Mouse (Mus musculus) heart, adult 2 months (tissue): ENCODE results near the gene Sema5a. TPM values are rescaled to one million over a fixed set of nuclear protein-coding genes. Genes with fewer than 3 reads are reported as not detected.

Experiments
- DNase-seq, 2 experiments: peaks; one replicate each; pipeline ENCODE4 v3.0.0; 2021
- H3K27ac ChIP-seq: fragments of 200-600 bp; 2 replicates; pipeline ENCODE4 v1.8.1; 2022
- H3K27me3 ChIP-seq: fragments of 200-500 bp; 2 replicates; pipeline ENCODE4 v1.6.1; 2012; ENCODE audit warnings: mild to moderate bottlenecking, low read length, inconsistent platforms, mixed read lengths; ENCODE audit not compliant: control insufficient read depth, insufficient read depth
- H3K36me3 ChIP-seq: fragments of 200-500 bp; 2 replicates; pipeline ENCODE4 v1.6.1; 2012; ENCODE audit warnings: low read length, inconsistent platforms; ENCODE audit not compliant: control insufficient read depth, insufficient read depth
- H3K4me1 ChIP-seq: fragments of 200-500 bp; 2 replicates; pipeline ENCODE4 v1.6.1; 2011; ENCODE audit warnings: low read length; ENCODE audit not compliant: control insufficient read depth, insufficient read depth
- H3K4me3 ChIP-seq: fragments of 200-600 bp; 2 replicates; pipeline ENCODE4 v1.8.1; 2022
- H3K79me2 ChIP-seq: fragments of 200-500 bp; replicated peaks from 2 replicates; pipeline ENCODE4 v1.6.1; 2012; ENCODE audit warnings: mild to moderate bottlenecking, inconsistent platforms, low read length, moderate library complexity, mixed read lengths; ENCODE audit not compliant: control insufficient read depth, insufficient read depth
- H3K9ac ChIP-seq: fragments of 200-500 bp; 2 replicates; pipeline ENCODE4 v1.6.1; 2012; ENCODE audit warnings: low read depth, mild to moderate bottlenecking, control low read depth, inconsistent platforms, low read length, mixed read lengths
- CTCF ChIP-seq: fragments of 200-600 bp; IDR thresholded peaks from 2 replicates; pipeline ENCODE4 v1.8.1; 2022; ENCODE audit warnings: antibody characterized with exemption, mild to moderate bottlenecking, moderate library complexity
- EP300 ChIP-seq: fragments of 200-500 bp; IDR thresholded peaks from 2 replicates; pipeline ENCODE4 v1.6.1; 2011; ENCODE audit warnings: low read depth, low read length, control low read depth; ENCODE audit not compliant: insufficient read depth
- POLR2A ChIP-seq: fragments of 200-500 bp; IDR thresholded peaks from 2 replicates; pipeline ENCODE4 v1.6.1; 2011; ENCODE audit warnings: mild to moderate bottlenecking, low read depth, low read length, control low read depth; ENCODE audit not compliant: insufficient read depth
- WGBS: fragments of 180-500 bp; shearing (Covaris S2); methylation state at CpG from one replicate; pipeline ENCODE4 v1.1.7; 2018; 5-methylcytosine and 5-hydroxymethylcytosine counted together
- intact Hi-C: fragments of 180-260 bp; cut with DNase I; formaldehyde crosslinking; loops from one replicate; pipeline ENCODE4 v1.15.1; 2025
- polyA plus RNA-seq: library from polyadenylated mRNA; depleted of rRNA; stranded (reverse); fragments of >200 nt; gene quantifications from 2 replicates; pipeline ENCODE4 v1.2.3, GENCODE M21; 2012
- total RNA-seq, 2 experiments: library from RNA; stranded (reverse); gene quantifications; 2 replicates each; pipeline ENCODE4 v1.2.3; 2021

Sema5a gene
- total and polyA plus RNA-seq, 3 experiments: 1.8 to 10.6 (median 7.9) TPM

GRCm38 (mm10) chr15:32233451-32233850, 11.2 kb upstream of the Sema5a start:
- 93% methylated on average over 1 of the region's 1 CpGs for WGBS
- Histone ChIP-seq H3K79me2 (no peaks in the 10 kb centered on the region), H3K4me3 (no peak overlapping the region), H3K36me3 (no peaks in the 10 kb centered on the region; the same call in 1 of the 2 replicates), H3K27me3 (no peaks in the 10 kb centered on the region), H3K27ac (no peak overlapping the region), H3K9ac (no peak overlapping the region), H3K4me1 (no peaks in the 10 kb centered on the region)
- intact Hi-C loops: no loop called here
- TF ChIP-seq CTCF: no peak
- TF ChIP-seq EP300: no peak
- no peak for TF ChIP-seq POLR2A
- no peak for DNase-seq

GRCm38 (mm10) chr15:32239099-32239498, 5.5 kb upstream of the Sema5a start:
- H3K4me1 ChIP-seq: no peaks in the 10 kb centered on the region; the same call in 1 of the 2 replicates
- H3K79me2 ChIP-seq: no peaks in the 10 kb centered on the region
- TF ChIP-seq EP300 (no peak), CTCF (no peak), POLR2A (no peak)
- no peak for DNase-seq
- 89% methylated on average over 2 of the region's 2 CpGs for WGBS
- no peak overlapping the region for H3K27ac ChIP-seq
- no peak overlapping the region for H3K9ac ChIP-seq
- no peak overlapping the region for H3K4me3 ChIP-seq
- intact Hi-C loops: no loop called here
- 0 out of 2 replicates have a peak, but pooled peaks cover 2% of the 10 kb centered on the region for H3K36me3 ChIP-seq
- H3K27me3 ChIP-seq: no peaks in the 10 kb centered on the region

- WGBS: 58% methylated on average over 3 of the region's 3 CpGs
- H3K79me2 ChIP-seq: no peaks in the 10 kb centered on the region
- no peak overlapping the region for H3K9ac ChIP-seq
- H3K4me1 ChIP-seq: no peaks in the 10 kb centered on the region; the same call in 1 of the 2 replicates
- DNase-seq: no peak
- no peak overlapping the region for H3K4me3 ChIP-seq
- 0 out of 2 replicates have a peak, but pooled peaks cover 2% of the 10 kb centered on the region for H3K36me3 ChIP-seq
- H3K27ac ChIP-seq: no peak overlapping the region
- intact Hi-C loops: loop anchor here (5.0 kb wide), 1 partner anchor 228 kb away; no protein-coding TSS in a partner anchor
- no peak for TF ChIP-seq CTCF
- no peak for TF ChIP-seq EP300
- TF ChIP-seq POLR2A: no peak
- H3K27me3 ChIP-seq: no peaks in the 10 kb centered on the region
These were observed 4.5 kb upstream of the Sema5a start for GRCm38 (mm10) chr15:32240159-32240558.

GRCm38 (mm10) chr15:32241666-32242065, 2.9 kb upstream of the Sema5a start:
- no peak overlapping the region for H3K9ac ChIP-seq
- no peak overlapping the region for H3K4me3 ChIP-seq
- intact Hi-C loops: loop anchor here (5.0 kb wide), 1 partner anchor 229 kb away; no protein-coding TSS in a partner anchor
- TF ChIP-seq EP300 (no peak), POLR2A (no peak), CTCF (no peak)
- H3K79me2 ChIP-seq: no peaks in the 10 kb centered on the region
- H3K4me1 ChIP-seq: no peaks in the 10 kb centered on the region; the same call in 1 of the 2 replicates
- no peak overlapping the region for H3K27ac ChIP-seq
- 0 out of 2 replicates have a peak, but pooled peaks cover 2% of the 10 kb centered on the region for H3K36me3 ChIP-seq
- DNase-seq: no peak
- 79% methylated on average over 6 of the region's 6 CpGs for WGBS
- H3K27me3 ChIP-seq: no peaks in the 10 kb centered on the region

GRCm38 (mm10) chr15:32243096-32243785, 1.4 kb upstream of the Sema5a start:
- peak; percentile 62 to 63 for DNase-seq
- TF ChIP-seq POLR2A (0 out of 2 replicates have a peak, but pooled peaks have one; percentile 43), EP300 (no peak), CTCF (peak; percentile 27)
- Histone ChIP-seq H3K36me3 (0 out of 2 replicates have a peak, but pooled peaks cover 2% of the 10 kb centered on the region), H3K27me3 (no peaks in the 10 kb centered on the region), H3K4me3 (peak overlapping the region; percentile 62), H3K79me2 (no peaks in the 10 kb centered on the region), H3K9ac (peak overlapping the region; percentile 10), H3K4me1 (no peaks in the 10 kb centered on the region; the same call in 1 of the 2 replicates), H3K27ac (peak overlapping the region; percentile 79)
- 49% methylated on average over 12 of the region's 12 CpGs for WGBS
- intact Hi-C loops: loop anchor here (5.0 kb wide), 1 partner anchor 231 kb away; no protein-coding TSS in a partner anchor

- Histone ChIP-seq H3K79me2 (no peaks in the 10 kb centered on the region), H3K9ac (peak overlapping the region; percentile 61), H3K4me3 (peak overlapping the region; percentile 62), H3K4me1 (no peaks in the 10 kb centered on the region; the same call in 1 of the 2 replicates), H3K36me3 (0 out of 2 replicates have a peak, but pooled peaks cover 2% of the 10 kb centered on the region), H3K27me3 (no peaks in the 10 kb centered on the region), H3K27ac (peak overlapping the region; percentile 79)
- intact Hi-C loops: loop anchor here (5.0 kb wide), 1 partner anchor 232 kb away; no protein-coding TSS in a partner anchor
- TF ChIP-seq POLR2A: no peak
- TF ChIP-seq EP300: no peak
- TF ChIP-seq CTCF: no peak
- DNase-seq: no peak
- 42% methylated on average over 7 of the region's 7 CpGs for WGBS
These were observed 786 bp upstream of the Sema5a start for GRCm38 (mm10) chr15:32243824-32244223.
